Mouse (Mus musculus): ENCODE results near the gene Diaph3.
A peak's percentile ranks its signal among the peaks of the same experiment; 100 is the strongest.

Gene Diaph3

GRCm38 (mm10) chr14:86844075-86844474 lies 297.0 kb downstream of the Diaph3 start:
- no peak for DNase-seq

- no peak for DNase-seq
These were observed 303.4 kb downstream of the Diaph3 start for GRCm38 (mm10) chr14:86837642-86838041.

- no peak for DNase-seq
These were observed 306.2 kb downstream of the Diaph3 start for GRCm38 (mm10) chr14:86834851-86835250.

GRCm38 (mm10) chr14:86834269-86834668 lies 306.8 kb downstream of the Diaph3 start:
- no peak for DNase-seq

- DNase-seq: no peak
These were observed 308.0 kb downstream of the Diaph3 start for GRCm38 (mm10) chr14:86833003-86833402.

- DNase-seq: no peak
These were observed 324.8 kb downstream of the Diaph3 start for GRCm38 (mm10) chr14:86816246-86816645.

- no peak for DNase-seq
These were observed 352.0 kb downstream of the Diaph3 start for GRCm38 (mm10) chr14:86788880-86789641.

- DNase-seq: no peak
These were observed 354.2 kb downstream of the Diaph3 start for GRCm38 (mm10) chr14:86786866-86787265.

GRCm38 (mm10) chr14:86781553-86782273 lies 359.3 kb downstream of the Diaph3 start:
- peak; percentile 48 for DNase-seq

GRCm38 (mm10) chr14:86773311-86773710 lies 367.7 kb downstream of the Diaph3 start:
- DNase-seq: no peak

- no peak for DNase-seq
These were observed 368.6 kb downstream of the Diaph3 start for GRCm38 (mm10) chr14:86772176-86773150.

- no peak for DNase-seq
These were observed 376.7 kb downstream of the Diaph3 start for GRCm38 (mm10) chr14:86764286-86764685.

- DNase-seq: no peak
These were observed 383.2 kb downstream of the Diaph3 start for GRCm38 (mm10) chr14:86757604-86758520.

- DNase-seq: no peak
These were observed 383.9 kb downstream of the Diaph3 start for GRCm38 (mm10) chr14:86757132-86757531.

- DNase-seq: no peak
These were observed 390.7 kb downstream of the Diaph3 start for GRCm38 (mm10) chr14:86750351-86750750.

- no peak for DNase-seq
These were observed 391.6 kb downstream of the Diaph3 start for GRCm38 (mm10) chr14:86749425-86749824.

GRCm38 (mm10) chr14:86748876-86749275 lies 392.2 kb downstream of the Diaph3 start:
- DNase-seq: no peak

- no peak for DNase-seq
These were observed 396.5 kb downstream of the Diaph3 start for GRCm38 (mm10) chr14:86744523-86744922.

GRCm38 (mm10) chr14:86741855-86742531 lies 399.0 kb downstream of the Diaph3 start:
- DNase-seq: no peak

- DNase-seq: no peak
These were observed 402.1 kb downstream of the Diaph3 start for GRCm38 (mm10) chr14:86738916-86739315.

- DNase-seq: no peak
These were observed 404.4 kb downstream of the Diaph3 start for GRCm38 (mm10) chr14:86736646-86737045.

All from lung, postnatal 14 days (tissue).